Mouse (Mus musculus) gastrocnemius, postnatal 36 days (tissue): ENCODE measurements at regions not wholly inside any gene's neighbourhood (a gene's known extent, or its start where the extent isn't known, plus 50 kb on each side); places are given as distances from the start of the nearest gene placed in this dataset.

Experiments
- DNase-seq, 2 experiments: peaks; one replicate each; pipeline ENCODE4 v3.0.0; 2022
- intact Hi-C: fragments of 180-260 bp; cut with DNase I; formaldehyde crosslinking; loops from one replicate; pipeline ENCODE4 v1.15.1; 2025

DNA sequence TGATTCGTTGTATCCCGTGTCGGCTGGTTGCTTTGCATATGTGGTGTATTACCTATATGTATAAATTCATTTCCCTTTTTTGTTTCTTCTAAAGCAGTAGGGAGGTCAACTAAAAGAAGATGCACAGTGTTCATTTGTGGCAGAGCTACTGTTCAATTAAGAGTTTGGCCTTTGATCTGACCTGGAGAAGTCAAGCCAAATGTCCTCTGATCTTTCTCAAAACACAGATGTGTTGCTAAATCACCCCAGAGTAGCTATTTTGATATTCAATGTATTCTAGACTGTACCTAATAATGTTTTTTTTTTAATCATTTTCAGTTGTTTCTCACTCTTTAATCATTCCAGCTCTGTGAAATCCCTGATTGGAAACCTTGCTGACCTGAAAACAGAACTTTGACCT lies 87.9 kb upstream of the Elovl6 start:
- no peak for DNase-seq
- intact Hi-C loops, result no loop called here

DNA sequence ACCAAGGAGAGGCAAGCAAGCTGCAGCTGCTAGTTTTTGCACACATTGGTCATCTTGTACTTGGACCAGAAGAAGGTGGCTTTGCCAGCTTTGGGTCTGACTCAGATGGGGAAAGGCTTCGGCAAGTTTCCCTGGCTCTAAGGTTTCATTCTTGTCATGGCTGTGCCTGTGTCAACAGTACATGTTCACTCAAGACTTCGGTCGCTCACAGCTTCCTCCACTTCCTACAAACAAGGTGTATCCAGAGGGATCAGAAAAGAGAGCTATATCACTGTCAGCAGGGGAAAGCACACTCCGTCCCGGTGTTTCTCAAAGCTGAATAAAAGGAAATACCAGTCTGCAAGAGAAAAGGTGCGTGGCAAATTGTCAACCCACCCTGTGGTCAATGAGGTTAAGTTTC lies 86.2 kb upstream of the Elovl6 start:
- DNase-seq, result no peak
- intact Hi-C loops, result no loop called here

DNA sequence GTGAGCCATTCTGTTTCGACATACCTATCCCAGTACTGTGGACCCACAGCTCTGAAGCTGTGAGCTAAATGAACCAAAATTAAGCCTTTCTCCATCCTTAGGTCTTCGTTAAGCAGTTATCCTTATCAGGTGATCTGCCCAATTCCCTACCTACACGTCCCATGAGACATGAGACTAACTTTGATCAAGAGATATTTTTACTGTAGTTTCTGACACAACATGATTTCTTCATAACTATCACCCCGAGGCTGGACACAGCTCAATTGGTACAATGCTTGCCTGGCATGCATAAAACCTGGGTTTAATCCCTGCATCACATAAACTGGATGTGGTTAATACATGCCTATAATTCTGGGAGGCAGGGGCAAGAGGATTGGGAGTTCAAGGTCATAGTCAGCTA lies 82.2 kb upstream of the Elovl6 start:
- no peak for DNase-seq
- intact Hi-C loops, result no loop called here

DNA sequence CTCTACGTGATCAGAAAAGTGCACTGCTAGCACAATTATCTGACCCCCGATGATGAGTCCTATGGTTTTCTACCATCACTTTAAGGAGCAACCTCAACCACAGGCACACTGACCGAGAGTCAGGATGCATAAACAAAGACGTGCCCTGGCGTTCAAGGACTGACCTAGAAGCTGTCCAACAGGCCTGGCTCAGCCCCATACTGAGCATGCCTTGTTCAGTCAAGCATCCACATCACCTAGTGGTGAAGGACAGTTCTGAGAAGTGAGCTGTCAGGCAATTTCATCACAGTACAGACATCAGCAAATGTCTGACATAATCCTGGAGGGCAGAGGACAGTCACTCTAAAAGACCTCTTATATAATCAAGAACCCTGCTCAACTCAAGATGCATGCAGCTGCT lies 81.5 kb upstream of the Elovl6 start:
- intact Hi-C loops, result no loop called here
- DNase-seq, result no peak

DNA sequence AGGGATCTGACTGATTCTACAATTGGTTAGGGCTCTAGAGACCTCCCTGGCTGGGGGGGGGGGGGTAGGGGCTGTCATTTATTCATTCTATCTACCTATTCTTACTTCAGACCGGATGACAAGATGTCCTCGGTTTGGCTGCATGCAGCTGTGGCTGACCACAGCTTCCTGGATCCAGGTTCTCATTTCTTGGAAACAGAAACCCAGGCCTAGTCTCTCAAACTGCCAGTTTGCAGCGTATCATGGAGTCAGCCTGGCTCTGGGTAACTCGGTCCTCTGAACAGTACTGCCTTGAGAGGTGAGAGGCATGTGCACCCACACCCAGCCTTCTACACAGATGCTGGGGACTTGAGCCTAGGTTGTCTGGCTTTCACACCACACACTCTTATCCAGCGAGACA lies 62.1 kb upstream of the Elovl6 start:
- intact Hi-C loops, result no loop called here
- DNase-seq, result no peak

DNA sequence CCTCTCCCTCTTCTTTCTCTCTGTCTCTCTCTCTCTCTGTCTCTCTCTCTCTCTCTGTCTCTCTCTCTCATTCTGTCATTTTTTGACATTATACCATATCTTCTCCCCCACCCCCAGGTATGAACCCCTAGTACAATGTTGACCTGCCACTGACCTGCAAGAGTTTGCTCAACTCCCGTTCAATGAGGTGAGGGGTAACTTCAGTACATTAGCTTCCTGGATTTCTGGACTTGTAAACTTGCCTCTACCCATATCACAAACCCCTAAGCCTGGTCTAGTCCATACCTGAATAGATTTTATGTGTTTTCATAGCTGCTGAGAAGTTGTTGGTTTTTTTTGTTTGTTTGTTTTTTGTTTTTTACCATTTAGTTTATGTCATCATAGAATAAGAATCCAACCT lies 60.8 kb upstream of the Elovl6 start:
- intact Hi-C loops, result no loop called here

DNA sequence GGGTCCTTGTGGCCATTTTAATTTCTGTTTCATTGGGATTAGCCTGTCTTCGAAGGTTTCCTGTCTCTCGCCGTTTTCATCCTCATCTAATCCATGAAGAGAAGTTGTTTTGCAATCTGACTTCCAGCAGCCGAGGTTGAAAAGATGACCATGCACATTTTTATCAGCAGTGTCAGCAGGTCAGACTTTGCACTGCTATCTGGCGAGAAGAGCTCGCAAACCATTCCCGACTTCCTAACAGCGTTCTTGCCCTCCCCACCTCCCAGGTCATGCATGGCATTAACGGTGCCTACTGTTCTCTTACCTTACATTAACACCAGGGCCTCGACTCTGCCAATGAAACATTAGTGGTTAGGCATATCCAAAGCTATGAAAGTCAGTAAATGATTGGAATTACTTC lies 60.1 kb upstream of the Elovl6 start:
- intact Hi-C loops, result no loop called here
- no peak for DNase-seq

More for the DNA sequence above, 60.8 kb upstream of the Elovl6 start:
- no peak for DNase-seq

DNA sequence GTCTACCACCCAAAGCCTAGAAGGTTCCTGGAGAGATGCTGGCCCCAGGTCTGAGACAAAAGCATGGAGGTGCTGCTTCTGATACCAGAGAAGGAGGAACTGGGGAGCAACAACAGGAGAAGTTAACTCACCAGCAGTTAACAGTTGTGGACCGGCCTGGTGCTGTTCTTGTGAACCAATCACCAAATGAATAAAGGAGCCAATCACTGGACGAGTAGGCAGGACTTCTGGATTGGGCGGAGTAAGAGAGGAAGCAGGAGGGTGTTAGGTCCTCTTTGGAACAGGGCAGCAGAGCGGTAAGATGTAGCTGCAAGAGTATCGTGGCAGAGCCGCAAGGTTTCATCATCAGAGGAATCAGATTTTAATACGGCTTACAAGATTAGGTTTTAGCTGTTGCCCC lies 57.7 kb upstream of the Elovl6 start:
- no peak for DNase-seq
- intact Hi-C loops, result no loop called here

DNA sequence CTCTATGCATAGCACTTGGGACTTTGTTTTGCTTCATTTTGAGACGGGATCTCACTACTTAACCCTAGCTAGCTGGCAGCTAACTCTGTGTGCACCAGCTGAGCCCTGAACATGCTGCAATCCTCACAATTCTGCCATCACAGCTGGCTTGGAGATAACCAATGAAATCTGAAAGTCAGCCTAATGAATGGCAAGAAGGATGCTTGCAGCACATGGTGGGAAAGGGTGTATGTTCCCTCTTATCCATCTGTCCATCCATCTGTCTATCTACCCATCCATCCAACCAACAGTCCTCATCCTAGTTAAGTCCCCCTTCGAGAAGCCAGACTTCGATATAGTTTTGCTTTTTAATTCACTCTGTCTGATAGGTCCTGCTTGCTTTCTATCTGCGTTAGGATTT lies 55.9 kb upstream of the Elovl6 start:
- no peak for DNase-seq
- intact Hi-C loops, result no loop called here

DNA sequence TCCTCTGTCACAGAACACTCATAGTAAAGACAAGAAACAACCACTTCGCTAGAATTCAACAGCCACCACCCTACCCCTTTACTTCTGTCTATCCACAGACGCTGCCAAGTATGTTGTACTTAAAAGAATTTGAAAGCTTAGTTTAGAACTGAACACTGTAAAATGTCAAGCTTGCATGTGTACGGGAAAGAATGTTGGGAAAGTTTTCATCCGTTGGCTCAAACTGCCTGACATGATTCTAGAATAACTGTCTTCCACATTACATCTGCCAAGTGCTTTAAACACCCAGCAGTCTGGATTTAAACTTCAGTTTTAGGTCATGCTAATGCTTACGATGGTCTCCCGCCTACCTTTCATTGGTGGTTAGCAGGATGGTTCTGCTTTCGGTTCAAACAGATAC lies 54.1 kb upstream of the Elovl6 start:
- DNase-seq, result no peak
- intact Hi-C loops, result no loop called here

DNA sequence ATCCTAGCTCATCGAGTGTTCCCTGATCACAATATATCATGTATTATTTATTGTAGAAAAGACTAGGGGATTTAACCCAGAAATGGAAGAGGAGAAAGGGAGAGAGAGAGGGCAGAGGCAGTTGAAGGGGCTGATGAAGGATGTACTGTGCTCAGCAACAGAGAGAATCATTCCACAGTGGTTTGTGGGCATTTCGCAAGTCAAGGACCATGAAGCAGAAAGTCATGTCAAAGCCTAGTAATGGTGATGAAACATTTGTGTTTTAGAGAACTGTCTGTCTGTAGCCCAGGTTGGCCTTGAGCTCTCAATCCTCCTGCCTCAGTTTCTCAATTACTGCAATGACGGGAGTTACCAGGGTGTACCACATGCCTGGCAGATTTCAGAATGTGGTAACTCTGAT lies 50.9 kb upstream of the Elovl6 start:
- intact Hi-C loops, result no loop called here
- DNase-seq, result no peak
